Mouse (Mus musculus) erythroblast, adult 5-6 weeks (primary cell): ENCODE data around the gene Vti1a. TPM values are rescaled to one million over a fixed set of nuclear protein-coding genes. Genes with fewer than 3 reads are reported as not detected.

Experiments
- ATAC-seq: replicated peaks from 2 replicates; pipeline ENCODE4 v1.8.0; 2016; ENCODE audit warnings: moderate number of reproducible peaks, mild to moderate bottlenecking, moderate TSS enrichment, inconsistent platforms; ENCODE audit not compliant: poor library complexity, low FRiP score, severe bottlenecking
- total RNA-seq, 2 experiments: library from RNA; stranded (forward) in 1 of 2; stranded (reverse) in 1 of 2; fragments of 150-400 nt in 1 of 2; fragments of 200-764, 138-1000 nt in 1 of 2; gene quantifications; 2 replicates each; pipeline versions ENCODE4 v1.2.3 to v1.2.4; 2015 to 2017; ENCODE audit warnings: low replicate concordance in 2 of 2

Gene Vti1a
- total RNA-seq, 2 experiments from 2014 or later = 16.9 to 18.0 TPM

DNA sequence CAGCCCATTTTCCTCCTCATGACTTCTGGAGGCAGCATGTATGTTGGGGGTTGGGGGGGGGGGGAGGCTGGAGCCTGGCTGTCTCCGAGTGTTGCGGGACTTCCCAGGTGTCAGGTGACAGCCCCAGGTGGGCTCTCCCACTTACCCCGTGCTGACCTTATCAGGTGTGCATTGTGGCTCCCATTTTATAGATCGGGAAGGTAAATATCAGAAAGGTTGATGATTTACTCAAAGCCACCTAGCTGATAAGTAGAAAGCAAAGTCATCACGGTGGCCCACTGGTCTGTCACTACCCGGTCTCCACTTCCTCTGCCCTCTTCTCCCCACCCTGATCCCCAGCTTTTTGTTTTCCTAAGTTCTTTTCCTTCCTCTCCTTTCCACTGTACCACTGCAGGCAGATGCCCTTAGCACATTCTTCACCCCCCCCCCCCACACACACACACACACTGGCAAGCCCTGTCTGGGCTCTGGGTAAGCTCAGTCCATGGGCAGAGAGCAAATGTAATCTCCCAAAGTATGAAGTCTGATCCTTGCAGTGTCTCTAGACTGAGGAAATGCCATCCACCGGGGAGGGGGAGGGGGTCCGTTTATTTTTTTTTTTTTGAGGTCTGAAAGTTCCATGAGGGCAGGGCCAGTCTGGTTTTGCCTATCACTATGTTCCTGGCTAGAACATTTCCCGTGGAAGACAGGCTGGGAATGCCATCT lies 280.0 kb downstream of the Vti1a start:
- no peak for ATAC-seq

DNA sequence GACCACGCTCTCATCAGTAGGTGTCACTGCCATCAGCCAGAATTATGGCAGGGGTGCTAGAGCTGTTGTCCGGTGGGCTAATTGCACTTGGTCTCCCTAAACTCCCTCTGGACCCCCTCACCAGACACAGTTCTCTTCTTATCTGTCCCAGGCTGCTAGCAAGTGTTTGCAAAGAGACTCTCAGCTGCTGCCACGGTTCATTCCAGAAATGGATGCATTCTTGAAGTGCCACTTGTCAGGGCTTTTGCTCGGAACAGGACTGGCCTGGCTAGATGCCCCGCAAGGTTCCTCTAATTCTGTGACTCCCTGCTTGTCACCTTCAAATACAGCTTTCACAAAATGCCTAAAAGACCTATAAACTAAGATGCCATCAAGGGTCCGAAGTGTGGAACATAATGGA lies 280.7 kb downstream of the Vti1a start:
- ATAC-seq = no peak

DNA sequence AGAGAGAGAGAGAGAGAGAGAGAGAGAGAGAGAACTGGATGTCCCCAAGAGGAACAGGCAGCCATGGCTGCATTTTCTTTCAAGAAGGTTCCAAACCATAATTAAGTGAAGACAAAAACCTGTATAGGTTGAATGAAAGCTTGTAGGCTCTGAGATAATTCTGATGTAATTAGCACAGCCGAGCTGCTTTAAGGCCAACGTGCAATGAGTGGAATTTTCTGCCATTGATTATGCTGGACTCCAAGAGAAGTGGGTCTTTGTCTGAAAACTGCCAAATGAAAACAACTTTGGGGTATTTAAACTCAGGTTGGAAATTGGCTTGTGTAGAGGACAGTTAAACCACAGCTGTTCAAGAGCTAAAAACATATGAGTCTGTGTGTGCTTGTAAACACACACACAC lies 281.2 kb downstream of the Vti1a start:
- no peak for ATAC-seq

DNA sequence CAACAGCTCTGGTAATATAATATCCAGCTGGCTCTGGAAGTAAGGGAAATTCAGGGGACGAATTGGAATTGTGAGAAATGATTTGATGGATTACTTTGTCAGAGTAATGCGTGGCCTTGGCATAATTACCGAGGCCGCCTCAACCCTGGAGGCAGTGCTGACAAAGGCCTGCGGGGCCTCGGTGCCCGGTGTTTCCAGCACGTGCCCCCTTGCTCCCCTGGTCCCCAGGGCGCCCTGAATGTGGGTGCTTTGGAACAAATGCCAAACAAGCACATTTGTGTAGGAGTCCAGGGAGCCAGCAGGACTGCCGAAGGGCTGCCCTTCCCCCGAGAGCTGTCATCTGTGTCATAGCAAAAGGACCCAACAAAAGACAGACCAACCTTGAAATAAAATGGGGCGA lies 281.9 kb downstream of the Vti1a start:
- no peak for ATAC-seq

DNA sequence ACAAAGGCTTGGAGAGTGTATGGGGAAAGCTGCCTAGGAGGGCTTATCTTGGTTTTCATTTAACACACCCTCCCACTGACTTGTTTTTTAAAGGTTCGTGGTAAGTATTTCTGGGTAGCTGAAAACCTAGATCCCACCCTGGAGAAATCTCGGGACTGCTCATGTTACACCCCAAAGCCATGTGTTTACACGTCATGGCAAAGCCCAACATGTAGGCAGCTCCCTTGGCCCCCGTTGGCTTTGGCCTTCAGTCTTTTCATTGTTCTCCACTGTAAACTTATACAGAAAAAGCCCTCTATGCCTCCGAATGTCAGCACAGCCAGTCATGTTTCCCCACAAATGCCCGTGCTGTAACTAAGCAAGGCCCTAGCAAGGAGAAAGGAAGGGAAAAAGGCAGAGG lies 283.0 kb downstream of the Vti1a start:
- no peak for ATAC-seq

DNA sequence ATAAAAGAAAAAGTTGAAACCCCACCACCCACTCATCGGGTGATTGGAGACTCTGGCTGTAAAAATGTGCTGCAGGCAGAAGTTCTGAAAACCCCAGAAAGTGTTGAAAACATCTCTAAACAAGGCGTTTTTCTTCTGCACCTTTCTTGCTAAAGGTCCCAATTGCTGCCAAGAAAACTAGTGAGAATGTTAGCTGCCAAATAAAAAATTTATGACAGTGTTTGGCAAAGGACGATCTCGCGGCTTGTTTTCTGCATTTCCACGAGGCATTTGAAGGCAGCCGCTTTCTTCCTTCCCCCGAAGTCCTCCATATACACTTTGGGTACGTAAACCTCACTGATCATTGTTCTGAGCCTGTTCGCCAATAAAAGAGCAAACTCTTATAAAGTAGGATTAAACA lies 291.6 kb downstream of the Vti1a start:
- ATAC-seq = no peak

DNA sequence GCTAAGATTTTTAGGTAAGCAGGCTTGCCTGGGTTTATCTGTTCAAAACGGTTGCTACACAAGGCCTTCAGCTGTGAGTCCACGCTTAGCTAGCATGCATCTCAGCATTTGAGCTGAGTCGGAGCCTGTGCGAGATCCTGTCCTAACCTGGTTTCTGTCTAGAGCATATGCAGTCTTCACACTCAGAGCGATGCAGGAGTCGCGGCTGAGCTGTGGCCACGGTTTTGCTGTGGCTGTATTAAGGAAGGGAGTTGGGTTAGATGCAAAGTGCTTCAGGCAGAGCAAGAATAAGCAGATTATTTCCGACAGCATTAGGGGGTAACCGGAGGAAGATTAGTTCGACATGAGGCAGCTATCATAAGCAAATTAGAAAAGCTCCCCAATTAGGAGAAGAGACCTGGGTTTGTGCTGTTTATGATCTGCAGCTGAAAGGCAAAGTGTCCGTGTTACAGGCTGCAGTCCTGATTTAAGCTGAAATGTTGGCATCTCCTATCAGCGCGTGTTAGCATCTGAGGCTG lies 292.8 kb downstream of the Vti1a start:
- no peak for ATAC-seq

DNA sequence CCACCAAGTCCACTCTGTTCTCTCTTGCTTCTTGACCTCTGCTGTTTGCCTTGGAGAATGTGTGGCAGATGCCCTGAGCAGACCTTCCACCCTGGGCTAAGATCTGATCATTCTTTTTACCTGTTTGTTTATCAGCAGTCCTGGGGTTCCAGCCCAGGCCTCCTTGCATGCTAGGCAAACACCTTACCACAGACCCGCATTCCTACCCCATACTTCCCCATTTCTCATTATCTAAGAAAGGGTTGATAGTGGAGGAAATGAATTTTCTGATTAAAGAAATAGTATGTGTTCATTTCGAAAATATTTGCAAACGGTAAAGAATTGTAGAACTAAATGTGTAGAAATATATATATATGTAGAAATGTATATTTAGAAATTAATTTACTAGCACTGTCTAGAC lies 293.7 kb downstream of the Vti1a start:
- no peak for ATAC-seq

DNA sequence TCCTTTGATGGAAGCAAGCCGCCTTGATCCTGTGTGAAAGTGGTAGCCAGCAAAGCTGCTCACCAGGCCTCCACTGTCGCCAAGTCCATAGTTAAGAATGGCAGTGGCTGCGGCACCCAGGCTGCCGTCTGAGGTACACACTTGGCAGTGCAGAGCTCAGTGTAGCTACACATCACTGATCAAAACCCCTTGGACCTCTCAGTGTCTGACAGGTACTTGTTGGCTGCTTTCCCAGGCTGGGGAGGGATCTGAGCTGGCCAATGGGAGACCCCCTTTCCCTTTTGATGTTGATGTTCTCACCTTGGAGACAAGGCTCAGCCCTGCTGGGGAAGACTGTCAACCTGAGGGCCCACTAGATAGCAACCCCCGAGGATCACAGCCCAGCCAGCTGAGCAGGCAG lies 299.6 kb downstream of the Vti1a start:
- no peak for ATAC-seq

DNA sequence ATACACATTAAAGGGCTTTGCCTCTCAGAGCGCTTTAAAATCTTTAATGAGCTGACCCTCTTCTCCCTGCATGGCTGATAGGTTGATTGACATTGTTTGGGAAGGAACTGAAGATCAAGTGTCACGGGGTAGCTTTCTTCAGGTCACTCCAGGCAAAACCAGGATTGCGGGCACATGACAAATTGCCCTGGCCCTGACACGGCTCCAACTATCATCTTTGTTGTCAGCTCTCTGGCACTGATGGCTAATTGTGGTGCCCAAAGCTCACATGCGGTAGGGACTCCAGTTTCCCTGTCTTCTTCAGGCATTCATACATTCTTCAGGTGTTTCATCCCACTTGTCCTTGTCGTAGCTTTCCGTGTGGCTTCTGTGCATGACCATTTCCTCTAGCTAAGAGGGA lies 300.2 kb downstream of the Vti1a start:
- ATAC-seq = no peak

DNA sequence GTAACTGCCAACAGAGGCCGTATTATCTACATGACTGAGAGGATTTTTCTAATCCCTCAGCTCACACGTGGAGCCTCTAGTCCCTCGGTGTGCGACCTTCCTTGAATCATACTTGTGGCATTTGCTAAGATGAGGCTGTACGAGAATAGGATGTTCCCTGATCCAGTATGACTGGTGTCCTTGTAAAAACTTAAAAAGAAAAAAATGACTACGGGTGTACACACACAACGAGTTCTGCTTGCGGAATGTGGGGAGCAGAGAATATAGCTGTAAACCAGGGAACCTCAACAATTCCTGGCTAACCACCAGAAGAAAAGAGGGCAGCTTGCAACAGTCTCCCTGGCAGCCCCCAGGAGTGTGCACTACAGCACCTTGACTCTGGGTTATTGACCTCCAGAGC lies 300.8 kb downstream of the Vti1a start:
- no peak for ATAC-seq

DNA sequence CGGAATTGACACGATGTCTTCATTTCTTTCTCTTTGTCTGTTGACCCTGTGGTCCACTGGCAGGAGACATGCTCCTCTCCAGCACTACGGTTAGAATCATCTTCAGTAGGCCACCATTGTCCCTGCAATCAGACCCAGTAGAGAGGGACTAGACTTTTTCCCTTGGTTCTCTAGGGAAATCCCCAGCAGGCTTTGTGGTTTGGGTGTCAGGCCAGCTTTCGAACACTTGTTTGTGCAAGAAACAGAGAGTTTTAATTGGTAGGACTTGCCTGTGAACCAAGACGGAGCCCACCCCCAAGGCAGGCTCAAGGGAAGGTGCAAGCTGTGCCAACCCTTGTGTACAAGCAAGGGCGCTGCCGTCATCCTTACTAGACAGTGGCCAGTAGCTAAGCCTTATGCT lies 302.5 kb downstream of the Vti1a start:
- no peak for ATAC-seq

DNA sequence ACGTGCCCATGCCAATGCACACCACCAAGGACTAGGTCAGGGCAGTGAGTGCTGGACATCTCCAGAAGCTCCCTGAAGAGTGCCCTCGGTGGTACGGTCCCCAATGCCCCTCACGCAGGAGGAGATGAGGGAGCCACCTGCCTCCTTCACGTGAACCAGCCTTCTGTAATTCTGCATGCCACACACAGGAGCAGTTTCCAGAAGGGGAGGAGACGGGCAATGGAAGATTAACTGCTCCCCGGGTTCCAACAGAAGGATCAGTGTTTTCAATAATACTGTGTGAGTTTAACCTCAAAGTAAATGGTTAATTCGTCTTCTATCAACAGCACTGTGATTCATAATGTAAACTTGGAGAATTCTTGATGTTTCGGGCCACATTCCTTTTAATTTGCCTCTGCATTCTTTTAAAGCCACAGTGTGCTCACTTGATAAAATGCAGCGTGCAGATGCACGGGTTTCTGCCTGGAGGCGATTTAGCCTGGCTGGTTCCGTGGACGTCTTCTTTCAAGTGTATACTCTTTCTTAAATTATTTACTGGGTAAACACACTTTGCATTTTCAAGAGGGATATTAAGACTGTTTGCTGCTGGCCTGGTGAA lies 304.4 kb downstream of the Vti1a start:
- ATAC-seq = no peak

DNA sequence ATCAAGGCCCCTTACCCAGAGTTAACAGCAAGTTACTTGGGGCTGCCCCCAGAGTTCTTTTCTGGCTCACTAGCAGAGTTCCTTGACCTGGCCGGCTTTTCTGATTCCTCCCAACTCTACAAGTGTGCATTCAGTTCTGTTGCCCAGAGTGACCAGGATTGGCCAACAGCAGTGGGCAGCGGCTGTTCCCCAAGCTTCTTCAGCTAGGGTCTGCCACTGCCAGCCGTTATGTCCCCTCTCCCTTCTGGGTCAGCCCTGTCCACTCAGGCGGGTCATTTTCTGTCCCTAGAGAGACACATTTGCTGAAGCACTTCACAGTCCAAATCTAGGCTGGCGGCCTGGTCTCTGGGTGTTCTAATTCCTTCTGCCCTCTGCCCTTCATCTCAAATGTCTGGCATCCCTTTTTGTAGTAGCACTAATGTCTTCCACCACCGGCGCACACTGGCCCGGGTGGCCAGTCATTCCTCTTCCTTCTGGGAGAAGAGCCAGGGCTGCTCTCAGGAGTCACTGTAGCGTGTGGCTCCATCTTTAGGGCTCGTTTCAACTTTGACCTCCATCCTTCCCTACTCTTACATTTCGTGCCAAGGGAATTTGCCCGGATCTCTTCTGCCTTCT lies 305.0 kb downstream of the Vti1a start:
- no peak for ATAC-seq

DNA sequence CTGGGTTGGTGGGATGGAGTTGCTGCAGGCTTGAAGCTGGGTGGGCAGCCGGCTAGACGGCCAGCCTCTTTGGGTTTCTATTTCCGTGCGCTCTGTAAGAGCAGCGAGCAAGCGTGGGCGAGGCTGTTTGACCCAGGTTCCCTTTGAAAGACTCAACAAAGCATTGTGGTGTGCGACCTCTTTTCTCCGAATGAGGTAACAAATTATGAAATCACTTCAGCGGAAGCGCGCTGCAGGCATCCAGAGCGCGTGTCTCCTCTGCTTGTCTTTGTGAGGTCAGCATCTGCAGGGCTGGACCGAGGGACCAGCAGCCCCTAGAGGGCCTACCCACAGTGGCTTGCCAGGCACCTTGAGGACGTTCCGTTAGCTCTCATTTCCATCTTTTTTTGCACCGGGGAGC lies 306.7 kb downstream of the Vti1a start:
- no peak for ATAC-seq

DNA sequence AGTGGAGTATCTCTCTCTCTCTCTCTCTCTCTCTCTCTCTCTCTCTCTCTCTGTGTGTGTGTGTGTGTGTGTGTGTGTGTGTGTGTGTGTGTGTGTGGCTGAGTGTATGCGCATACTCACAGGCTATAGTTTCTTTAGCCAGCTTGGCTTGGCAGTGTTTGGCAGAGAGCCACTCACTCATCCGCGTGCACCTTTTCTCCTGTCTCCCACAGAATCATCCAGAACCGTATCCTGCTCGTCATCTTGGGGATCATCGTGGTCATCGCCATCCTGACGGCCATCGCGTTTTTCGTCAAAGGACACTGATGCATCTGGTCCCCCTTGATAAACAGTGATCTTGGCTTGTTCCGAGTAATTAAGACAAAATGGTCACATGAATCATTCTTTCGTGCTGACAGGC lies 307.5 kb downstream of the Vti1a start:
- ATAC-seq = no peak

DNA sequence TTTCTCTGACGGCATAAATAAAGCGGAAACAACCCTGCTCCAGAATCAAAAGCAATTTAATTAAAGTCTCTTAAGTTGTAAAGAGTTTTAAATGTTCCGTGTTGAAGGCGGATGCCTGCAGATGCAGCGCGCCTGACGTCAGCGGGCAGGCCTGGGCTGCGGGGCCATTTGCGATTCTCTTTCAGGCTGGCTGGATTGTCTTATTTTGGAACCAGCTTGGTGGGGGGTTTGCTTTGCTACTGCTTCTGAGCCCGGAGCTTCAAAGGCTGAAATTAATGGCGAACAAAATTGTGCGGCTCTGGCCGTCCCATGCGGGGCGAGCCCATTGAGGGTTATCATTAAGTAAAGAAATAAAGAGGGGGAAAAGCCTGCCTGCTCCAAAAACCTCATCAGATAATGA lies 310.4 kb downstream of the Vti1a start:
- no peak for ATAC-seq

DNA sequence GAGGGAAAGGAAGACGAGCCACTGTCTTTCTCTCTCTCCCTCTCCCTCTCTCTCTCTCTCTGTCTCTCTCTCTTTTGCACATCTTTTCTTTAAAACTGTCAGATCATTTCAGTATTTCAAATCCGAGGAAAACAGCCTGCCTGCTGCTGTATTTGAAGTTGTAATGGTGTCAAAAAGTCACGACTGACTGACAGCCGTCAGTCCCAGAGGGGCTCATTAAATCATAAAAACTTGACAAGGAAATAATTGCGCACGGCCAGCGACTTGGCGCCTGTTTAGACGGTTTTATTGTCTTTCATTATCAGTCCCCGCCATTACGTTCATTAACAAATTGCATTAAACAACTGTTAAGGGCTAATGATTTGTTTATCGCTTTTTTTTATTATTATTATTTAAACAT lies 310.9 kb downstream of the Vti1a start:
- no peak for ATAC-seq

DNA sequence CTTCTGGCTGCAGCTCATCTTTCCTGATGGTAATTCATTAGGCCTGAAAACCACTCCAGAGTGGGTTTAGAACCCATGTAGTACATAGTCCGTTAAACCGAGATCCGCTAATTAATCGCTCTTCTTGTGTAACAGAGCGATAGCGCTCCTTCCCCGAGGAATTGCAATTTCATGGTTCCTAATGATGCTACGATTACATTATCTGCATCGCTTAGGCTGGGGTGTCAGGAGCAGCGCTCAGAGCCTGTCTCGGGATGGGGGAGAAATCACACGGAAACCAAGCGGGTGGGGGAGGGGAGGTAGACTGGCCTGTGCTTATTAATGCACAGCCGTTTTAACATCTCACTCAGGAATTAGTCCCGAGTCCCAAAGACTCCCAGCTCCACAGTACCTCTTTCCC lies 319.4 kb downstream of the Vti1a start:
- no peak for ATAC-seq

DNA sequence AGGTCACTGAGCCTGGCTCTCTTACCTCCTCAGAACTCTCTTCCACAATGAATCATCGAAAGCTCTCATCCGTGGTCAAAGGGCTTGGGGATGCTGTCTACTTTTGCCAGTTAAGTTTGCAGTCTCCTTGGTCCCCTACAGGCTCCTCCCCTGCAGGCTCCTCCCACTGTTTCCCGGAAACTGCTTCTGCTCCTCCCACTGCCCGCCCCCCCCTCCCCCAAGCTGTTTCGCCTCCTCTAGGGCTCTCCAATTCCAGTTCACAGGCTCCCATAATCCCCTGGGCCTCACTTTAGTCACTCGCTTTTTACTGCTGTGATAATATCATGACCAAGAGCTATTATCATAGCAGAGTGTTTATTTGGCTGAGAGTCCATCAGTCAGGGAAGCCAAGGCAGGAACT lies 324.2 kb downstream of the Vti1a start:
- no peak for ATAC-seq

DNA sequence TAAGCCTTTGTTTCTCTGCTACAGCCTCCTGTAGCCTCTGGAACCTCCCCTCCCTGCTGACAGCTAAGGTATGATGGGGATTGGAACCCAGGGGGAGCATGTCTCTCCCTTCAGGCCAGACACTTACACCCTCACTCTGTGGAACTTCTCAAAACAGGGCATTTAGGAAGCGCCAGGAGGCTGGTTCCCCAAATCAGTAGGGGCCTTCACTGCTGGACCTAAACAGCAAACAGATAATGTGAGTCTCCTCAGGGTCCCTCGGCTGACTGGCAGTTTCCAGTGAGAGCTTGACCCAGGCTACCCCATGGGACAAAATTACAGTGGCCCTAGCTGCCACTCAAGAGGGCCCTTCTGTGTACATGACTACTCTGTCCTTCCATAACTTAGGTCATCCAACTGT lies 325.8 kb downstream of the Vti1a start:
- ATAC-seq = no peak
